Mouse (Mus musculus): Measurements from ENCODE around the gene Cma2.
"Not testable (repeated sequence)": the region's sequence is repeated elsewhere in the genome, so short reads cannot be mapped to it uniquely, and the experiment has no call there.

Cma2 gene

DNA sequence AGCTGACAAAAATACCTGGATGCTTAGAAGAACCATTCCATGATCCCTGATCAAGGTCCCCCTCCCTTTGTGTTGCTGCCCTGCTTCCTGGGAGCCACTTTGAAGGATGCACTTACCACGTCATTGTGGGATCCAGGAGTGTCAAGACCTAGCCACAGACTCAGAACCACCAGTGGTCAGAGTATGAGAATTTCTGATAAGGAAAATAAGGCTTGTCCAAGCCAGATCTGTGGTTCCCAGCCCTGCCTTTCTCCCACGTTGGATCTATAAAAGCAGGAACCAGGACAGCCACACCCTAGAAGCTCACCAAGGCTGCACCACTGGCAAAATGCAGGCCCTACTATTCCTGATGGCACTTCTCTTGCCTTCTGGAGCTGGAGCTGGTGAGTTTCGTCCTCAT is 66.9 kb downstream of the Cma2 start, which contains the start of gene Mcpt1:
TSS of gene Mcpt1 (plus strand) at position 301 of the 400 bp plus-strand sequence.
- in situ Hi-C loops (cut with MboI; ENCODE audit: low pct_unique_long_range_greater_than_20kb in 1 of 2, low sequenced_read_pairs in 2 of 2, unreplicated experiment in 1 of 2), result not testable (repeated sequence)

DNA sequence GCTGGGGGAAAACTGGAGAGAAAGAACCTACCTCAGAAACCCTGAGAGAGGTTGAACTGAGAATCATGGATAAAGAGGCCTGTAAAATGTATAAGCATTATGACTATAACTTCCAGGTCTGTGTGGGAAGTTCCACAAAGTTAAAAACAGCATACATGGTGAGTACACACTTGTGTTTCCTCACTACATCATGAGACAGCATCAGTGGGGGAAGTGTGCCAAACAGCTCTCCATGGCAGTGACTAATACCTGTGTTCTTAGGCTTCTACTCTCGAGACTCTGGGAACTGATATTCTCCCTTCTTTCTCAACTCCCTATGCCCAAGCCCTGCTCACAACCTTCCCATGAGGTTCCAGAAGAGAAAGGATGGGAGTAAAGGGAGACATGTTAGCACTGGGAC is 68.7 kb downstream of the Cma2 start:
- in situ Hi-C loops (cut with MboI; ENCODE audit: low pct_unique_long_range_greater_than_20kb in 1 of 2, low sequenced_read_pairs in 2 of 2, unreplicated experiment in 1 of 2), result no loop called here

DNA sequence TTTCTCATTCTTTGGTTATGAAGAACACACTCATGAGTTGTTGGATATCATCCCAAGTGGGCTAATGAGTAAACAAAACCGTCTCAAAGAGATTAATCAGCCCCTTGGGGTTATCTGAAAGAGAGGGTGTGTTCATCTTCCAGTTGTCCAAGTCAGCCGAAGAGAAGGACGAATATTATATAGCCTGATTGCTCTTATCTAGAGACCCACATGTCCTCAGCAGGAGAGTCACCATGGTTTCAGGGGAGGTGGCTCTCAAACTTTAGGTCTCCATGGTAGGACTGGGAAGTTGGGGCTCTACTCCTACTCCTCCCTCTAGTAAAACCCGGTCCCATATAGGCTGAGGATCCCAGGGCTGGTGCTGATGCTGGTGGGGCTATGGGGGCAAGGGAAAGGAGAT is 70.5 kb downstream of the Cma2 start:
- in situ Hi-C loops (cut with MboI; ENCODE audit: low pct_unique_long_range_greater_than_20kb in 1 of 2, low sequenced_read_pairs in 2 of 2, unreplicated experiment in 1 of 2), result not testable (repeated sequence)
